Mouse (Mus musculus) hematopoietic stem cell, adult 5-6 weeks (primary cell): Measurements from ENCODE around the gene Afdn. TPM values are rescaled to one million over a fixed set of nuclear protein-coding genes. Genes with fewer than 3 reads are reported as not detected.
A peak's percentile ranks its signal among the peaks of the same experiment; 100 is the strongest.
"Not testable (repeated sequence)": the region's sequence is repeated elsewhere in the genome, so short reads cannot be mapped to it uniquely, and the experiment has no call there.

Experiments used
- ATAC-seq, 2 experiments: fragments of 125-278 bp in 1 of 2; replicated peaks in 1 of 2; 2 replicates each; pipeline ENCODE4 v1.8.0; 2016 to 2017; ENCODE audit warnings: inconsistent platforms in 2 of 2, mild to moderate bottlenecking in 2 of 2, moderate number of reproducible peaks in 2 of 2, low read depth in 1 of 2, moderate TSS enrichment in 1 of 2; ENCODE audit not compliant: low FRiP score in 2 of 2, poor library complexity in 2 of 2, severe bottlenecking in 2 of 2, insufficient read depth in 1 of 2, low TSS enrichment in 1 of 2
- total RNA-seq: library from RNA; stranded (forward); fragments of 172-1452, 232-1000 nt; gene quantifications from 2 replicates; pipeline ENCODE4 v1.2.3, GENCODE M21; 2017

The Afdn gene
- total RNA-seq, 1 experiment from 2014 or later, result 18.8 TPM

DNA sequence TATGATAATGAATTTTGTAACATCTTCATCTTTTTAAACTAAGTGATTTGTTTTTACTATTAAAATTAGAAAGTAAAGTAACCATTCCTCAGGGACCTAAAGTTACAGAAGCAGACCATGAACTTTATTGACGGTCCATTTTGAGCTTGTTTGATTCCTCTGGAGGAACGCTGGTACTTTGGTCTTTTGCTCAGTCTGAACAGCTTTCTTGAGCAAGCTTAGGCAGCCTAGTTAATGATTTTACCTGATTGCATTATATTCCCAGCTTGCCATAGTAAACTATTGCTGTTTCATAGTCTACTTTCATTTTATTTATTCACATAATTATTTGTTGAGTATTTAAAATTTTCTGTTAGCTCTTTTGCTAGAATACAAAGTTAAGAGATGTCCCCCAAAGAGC lies 60.3 kb downstream of the Afdn start:
- ATAC-seq, result no peak

DNA sequence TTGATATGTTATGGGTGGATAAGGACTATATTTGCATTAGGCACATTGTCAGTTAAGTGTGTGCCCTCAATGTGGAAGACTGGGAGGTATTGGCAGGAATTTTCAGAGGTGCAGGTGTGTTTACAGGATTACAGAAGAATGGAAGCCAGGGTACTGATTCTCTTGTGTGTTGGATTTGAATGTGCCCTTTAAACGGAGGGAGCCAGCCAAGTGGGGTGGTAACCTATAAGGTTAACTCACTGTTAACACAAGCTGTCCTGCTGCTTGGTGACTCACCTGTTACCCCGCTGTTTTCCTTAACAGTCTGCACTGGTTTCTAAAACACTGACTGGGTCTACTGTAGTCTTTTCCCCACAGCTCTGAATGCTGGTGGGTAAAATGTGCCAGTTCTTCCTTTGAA lies 65.1 kb downstream of the Afdn start:
- ATAC-seq, result no peak

DNA sequence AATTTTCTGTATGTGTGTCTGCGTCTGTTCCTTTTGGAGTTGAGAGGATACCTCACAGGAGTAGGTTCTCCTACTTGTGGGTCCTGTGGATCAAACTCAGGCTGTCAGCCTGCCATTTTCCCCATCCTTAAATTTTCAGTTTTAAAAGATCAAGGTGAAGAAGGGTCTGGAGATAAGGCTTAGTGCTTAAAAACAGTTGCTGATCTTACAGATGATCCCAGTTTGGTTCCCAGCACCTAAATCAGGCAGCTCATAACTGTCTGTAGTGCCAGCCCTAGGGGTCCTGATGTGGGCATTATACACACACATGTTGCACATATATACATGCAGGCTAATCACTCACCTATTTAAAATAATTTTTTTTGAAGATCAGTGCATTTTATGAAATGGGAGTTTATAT lies 69.9 kb downstream of the Afdn start:
- ATAC-seq, result no peak

DNA sequence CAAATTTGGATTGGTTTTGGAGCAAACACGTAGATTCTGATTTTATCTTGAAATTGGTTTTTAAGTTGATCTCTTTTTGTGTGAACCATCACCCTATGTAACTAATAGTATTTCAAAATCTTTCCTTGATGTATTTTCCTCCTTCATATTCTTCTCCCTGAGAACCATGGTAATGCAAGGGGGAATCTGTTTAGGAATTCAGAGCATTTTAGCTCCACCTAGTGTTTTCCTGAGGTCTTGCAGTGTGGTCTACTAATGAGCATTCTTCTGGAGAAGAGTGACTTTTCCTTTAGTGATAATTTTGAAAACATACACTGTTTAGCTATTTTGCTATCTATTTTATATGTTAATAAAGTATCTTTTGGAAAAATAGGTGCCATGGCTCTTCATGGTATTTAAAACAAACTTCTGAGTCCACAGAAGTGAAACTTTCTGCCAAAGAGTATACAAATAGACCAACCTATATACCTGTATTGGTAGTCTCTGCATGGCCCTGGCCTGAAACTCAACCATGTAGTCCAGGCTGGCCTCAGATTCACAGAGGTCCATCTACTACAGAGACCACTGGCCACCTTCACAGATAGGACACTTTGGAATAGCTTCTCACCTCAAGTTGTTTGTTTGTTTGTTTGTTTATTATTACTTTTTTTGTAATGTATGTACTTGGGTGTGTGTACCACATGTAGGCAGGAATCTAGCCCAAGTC lies 70.5 kb downstream of the Afdn start:
- ATAC-seq, result 0 out of 4 replicates have a peak, but pooled peaks of 1 of the 2 experiments have one; percentile 37

DNA sequence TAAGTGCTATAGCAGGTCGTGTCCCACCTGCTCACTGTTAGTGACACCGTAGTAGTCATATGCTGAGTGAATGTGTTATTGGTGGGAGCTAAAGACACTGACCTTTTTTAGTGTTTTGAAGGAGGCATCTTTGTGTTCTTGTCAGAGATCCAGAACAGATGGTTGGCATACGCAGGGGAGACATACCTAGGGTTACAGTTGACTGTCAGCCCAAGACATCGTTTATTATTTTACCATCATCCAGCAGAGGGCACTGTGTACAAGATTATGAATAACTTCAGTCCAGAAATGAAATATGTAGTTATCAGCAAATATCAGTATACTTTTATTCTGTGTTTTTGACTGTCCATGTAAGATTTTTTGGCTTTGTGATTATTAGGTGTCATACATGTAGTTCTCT lies 75.5 kb downstream of the Afdn start:
- peak; percentile 53 to 62; a peak in 3 of 4 replicates for ATAC-seq

DNA sequence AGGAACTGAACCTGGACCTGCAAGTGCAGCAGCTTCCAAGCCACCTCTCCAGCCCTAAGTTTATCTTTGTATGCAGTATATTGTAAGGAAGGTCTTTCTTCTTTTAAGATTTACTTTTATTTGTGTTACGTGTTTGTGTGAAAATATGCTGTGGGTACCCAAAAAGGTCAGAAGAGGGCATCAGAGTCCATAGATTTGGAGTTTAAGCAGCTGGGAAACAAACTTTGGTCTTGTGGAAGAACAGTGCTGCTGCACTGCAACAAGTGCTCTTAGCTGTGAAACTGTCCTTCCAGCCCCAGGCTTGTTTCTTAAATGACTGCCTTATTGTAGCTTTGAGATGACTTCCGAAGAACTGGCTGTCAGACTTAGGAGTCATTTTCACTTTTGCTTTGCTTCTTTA lies 89.8 kb downstream of the Afdn start:
- ATAC-seq, result no peak; a peak in 1 of 4 replicates

DNA sequence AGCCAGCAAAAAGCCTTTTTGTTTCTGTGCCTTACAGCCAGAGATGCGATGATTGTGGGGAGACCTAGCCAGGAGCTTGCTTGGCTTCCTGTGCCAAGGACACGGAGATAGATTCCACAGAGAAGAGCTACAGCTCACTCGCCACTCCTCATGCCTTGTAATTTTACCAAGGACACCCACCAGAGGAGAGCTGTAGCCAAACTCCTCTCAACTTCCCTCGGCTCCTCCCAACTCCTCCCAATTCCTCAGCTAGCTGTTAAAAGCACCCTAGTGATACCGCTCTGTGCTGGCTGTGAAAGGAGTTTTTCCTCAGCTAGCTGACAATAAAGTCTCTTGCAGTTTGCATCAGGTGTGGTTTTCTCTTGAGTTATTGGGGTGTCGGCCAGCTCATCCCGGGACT lies 93.5 kb downstream of the Afdn start:
- ATAC-seq, result not testable (repeated sequence)

DNA sequence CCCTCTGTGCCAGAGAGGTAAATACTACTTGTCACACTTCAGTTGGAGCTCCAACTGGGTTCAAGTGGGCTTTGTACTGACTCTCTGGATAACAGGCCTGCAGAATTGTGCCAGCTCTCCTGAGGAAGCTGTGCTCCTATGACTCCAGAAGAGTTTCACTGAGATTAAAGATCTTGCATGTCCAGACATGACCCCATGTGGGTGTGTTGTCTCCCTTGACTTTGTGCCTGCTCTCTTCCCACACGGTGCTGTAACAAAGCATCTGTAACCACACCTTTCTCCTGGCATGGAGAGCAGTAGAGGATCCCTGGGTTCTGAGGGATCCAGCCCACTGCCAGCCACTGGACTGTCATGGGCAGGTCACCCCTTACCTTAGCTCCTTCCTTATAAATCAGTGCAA lies 95.1 kb downstream of the Afdn start:
- ATAC-seq, result no peak

DNA sequence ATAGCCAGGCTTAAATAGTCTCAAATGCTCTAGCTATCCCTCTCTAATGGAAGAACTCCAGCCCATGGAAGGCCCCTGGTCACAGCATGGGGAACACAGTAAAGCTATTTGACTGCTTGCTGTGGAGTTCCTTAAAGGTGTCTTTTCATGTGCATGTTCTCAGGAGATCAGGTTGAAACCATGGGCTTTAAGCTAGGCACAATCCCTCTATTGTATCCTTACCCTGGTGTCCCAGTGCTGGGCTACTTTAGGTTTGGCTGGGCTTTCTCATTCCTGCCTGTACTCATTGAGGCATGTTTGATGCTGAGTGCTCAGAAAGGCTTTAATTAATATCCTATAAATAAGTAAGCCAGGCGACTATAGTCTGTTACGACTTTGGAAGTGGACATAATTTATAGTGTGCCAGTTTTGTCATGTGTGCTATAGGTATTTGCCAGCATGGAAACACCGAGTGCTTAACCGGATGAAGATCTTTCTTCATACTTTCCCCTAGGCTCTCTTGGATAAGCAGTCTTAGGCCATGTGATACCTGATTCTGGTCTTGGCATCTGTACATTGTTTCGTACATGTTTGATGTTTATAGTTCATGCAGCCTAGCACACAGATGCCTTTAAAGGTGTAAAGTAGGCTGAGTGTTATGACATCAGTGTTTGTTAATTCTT lies 96.2 kb downstream of the Afdn start:
- ATAC-seq, result no peak

DNA sequence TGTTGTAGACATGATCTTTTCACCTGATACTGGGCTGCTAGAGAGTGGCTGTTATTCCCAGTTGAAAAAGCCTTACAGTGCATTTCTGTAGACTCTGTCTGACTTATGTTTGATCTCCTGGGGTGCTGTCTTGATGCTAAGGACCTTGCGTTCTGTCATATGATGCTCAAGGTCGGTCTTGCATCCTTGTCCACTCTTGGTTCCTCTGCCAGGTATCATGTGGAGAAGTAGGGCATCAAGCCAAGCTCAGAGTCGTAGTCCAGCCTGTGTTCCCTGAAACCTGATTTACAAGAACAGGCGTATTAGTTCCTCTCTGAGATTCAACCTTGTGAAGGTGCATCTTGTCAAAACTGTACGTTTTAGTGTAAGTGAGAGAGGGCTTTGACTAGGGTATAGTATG lies 105.0 kb downstream of the Afdn start:
- no peak for ATAC-seq

DNA sequence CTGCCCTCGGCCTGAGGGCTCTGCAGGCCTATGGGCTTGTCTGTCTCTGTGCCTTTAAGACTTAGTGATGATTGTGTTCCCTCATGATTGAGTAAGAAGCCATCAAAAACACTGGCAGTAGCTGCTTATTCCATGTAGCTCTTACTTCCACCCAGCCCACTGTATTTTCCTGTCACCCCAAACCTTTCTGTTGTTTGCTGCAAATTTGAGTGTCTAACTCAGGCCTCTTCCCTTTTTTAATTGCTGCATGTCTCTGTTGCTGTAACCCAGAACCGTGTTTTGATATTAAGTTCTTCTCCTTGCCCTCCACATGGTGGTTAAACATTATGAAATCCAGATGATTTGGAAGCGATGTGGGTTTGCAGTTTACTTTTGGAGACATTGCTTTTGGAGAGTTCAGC lies 106.6 kb downstream of the Afdn start:
- peak in 1 of 2 experiments; percentile 51; a peak in 2 of 4 replicates for ATAC-seq

DNA sequence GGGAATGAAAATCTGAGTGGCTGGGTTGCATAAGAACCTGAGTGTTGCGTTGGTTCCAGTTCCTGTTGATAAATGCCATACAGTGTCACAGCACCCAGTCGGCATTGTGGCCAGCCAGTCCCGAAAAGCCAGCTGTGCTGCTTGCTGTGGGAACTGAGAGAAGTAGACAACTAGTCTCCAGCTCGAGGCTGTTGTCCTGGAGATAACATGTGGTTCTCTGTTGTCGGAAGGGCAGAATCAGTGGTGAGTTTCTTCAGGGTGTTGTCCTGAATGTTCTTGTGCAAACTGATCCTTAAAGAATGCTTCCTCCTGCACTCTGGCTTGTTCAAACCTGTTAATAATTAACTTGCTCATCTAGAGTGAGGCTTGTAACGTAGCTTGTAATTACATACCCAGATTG lies 107.1 kb downstream of the Afdn start:
- peak in 1 of 2 experiments; percentile 60; a peak in 2 of 4 replicates for ATAC-seq

DNA sequence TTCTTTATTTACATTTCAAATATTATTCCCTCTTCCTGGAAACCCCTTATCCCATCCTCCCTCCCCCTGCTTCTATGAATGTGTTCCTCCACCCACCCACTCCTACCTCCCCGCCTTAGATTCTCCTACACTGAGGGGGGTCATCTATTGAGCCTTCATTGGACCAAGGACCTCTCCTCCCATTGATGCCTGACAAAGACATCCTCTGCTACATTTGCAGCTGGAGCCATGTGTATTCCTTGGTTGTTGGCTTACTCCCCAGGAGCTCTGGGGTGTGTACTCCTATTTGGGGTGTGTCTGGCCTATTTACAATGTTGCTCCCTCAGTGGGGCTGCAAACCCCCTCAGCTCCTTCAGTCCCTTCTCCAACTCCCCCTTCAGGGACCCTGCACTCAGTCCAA lies 109.9 kb downstream of the Afdn start:
- ATAC-seq, result no peak

DNA sequence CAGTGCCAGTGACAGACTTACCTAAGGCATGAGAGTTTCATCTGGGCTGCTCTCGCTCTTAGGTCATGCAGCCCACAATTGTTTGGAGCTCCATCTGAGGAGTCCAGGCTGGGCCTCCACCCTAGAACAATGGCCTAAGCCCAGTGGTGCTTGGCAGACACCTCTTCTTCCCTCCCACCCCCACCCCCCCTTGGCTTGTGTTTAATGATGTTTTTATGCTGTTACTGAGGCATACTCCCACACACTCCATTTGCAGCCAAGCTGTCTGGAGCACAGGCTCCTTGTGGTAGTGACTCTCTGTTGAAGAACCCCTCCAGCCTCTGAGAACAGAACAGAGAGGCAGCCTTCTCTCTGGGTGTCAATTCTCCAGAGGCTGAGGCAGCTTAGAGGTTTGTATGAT lies 113.9 kb downstream of the Afdn start:
- ATAC-seq, result no peak

DNA sequence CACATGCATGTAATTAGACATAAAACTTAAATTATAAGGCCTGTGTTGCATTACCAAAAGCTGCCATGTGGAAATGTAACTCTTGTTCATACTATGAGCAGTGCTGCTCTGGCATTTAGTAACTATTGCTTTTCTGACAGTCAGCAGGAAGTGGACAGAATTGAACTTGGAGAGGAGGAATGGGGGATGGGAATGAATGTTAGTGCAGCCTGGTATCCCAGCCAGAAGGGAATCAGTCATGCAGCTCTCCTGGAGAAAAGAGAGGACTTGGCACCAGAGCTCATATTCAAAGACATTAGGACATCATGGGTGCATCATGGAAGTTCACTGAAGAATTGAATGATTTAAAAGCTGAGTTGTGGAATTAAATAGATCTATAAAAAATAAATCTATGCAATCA lies 117.1 kb downstream of the Afdn start:
- ATAC-seq, result no peak

DNA sequence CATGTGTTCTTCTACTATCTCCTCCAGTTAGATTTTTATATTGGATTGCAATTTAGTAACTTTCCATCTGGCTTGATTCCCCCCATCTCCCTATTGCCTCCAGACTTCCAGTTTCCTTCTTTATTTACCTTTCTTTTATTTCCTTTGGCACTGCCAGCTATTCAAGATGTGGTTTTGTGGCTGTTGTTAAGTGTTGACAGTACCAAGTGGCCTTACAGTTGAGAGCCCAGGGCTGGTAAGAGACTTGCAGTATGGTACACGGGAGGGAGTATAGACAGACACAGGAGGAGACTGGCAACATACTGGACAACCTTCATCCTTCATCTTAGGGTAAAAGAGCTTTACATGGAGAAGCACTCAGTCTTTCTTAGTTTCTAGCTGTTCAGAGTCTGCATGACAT lies 119.4 kb downstream of the Afdn start:
- no peak for ATAC-seq

DNA sequence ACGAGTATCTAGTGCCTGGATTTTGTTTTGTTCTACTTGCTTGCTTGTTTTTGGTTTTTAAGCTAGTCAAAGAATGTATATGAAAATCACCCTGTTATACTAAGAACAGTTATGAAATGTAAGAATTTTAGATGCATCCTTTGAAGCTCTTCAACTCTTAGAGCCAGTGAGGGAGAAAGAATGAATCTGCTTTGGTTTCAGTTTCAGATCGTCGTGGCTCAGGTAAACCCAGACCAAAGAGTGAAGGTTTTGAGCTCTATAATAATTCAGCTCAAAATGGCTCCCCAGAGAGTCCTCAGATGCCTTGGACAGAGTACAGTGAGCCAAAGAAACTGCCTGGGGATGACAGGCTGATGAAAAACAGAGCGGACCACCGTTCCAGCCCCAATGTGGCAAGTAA lies 123.2 kb downstream of the Afdn start:
- no peak for ATAC-seq

DNA sequence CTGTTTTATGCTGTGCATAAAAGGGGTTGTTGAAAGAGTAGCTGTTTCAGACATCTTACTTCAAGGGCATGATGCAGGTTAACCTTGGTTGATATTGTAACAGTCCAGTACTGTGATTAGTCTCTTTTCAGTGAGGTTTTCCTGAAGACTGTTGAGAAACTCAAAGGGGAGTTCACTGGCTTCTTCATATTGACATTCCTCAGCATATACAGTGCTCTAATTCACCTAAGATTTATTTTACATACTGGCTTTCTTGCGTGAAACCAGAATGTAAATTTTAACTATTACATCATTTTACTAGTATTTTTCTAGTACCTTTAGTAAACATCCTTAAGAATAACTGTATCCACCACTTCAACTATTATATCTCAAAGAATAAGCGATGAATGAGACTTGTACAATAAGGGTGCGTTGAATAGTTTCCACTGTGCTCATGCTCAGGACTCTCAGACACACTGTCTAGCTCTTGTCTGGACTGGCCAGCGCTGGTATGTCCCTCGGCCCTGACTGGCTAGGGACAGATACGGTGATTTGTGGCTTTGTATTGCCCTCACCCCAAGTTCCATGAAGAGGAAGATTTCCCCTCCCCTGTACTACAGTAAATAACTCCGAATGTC lies 129.6 kb downstream of the Afdn start:
- ATAC-seq, result no peak

DNA sequence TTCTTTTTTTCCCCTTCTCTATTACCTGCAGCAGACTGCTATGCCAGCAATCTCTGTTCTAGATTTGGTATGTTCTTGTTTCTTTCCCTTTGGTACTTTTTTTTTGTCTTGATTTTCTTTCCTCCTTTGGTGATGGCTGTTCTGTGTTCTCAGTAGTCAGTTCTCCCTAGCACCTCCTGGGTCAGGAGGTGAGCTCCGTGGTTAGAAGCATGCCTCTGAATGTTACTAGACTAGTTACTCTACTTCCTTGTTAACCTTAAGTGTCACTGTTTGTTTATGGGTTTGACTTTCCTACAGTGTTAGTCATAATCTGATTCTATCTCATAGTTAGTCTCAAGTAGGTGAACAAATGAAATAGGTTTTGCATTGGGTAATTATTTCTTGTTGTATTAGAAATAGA lies 130.6 kb downstream of the Afdn start:
- no peak for ATAC-seq
